ENCODE assay signal across 23 mouse cellular contexts in genomic region chr5:37775681-37776080, GRCm38 (mm10). TPM values are rescaled to one million over a fixed set of nuclear protein-coding genes. Genes with fewer than 3 reads are reported as not detected.
DNase-seq lines count a peak whose midpoint lies in the region; ATAC-seq and TF ChIP-seq lines count a peak whose summit lies in the region.
"Had no signal": no experiment of that assay in that cellular context is flagged by ENCODE, and none has a peak within 500 bp of the region (broad histone marks: within the 10 kb centered on the region; RNA-seq: fewer than 3 reads in every experiment).

No protein-coding gene starts in this region.

- H3K9me3 ChIP-seq in lung, postnatal 0 days (ENCODE audit: low read length), result no peaks in the 10 kb centered on the region
- no peaks in the 10 kb centered on the region for H3K9me3 ChIP-seq in ES-Bruce4 (replicated peaks; ENCODE audit: control insufficient read depth, insufficient read depth, low read length, poor library complexity, severe bottlenecking)
- H3K9me3 ChIP-seq: forebrain, embryonic 15.5 days; heart, embryonic 10.5 days; limb, embryonic 15.5 days; liver, embryonic 15.5 days had no signal

- no peak for ATAC-seq in lung, postnatal 0 days
- ATAC-seq: forebrain, embryonic 15.5 days had no signal

- no peaks in the 10 kb centered on the region for H3K27me3 ChIP-seq in heart, adult 2 months (ENCODE audit: control insufficient read depth, insufficient read depth, low read length)
- H3K27me3 ChIP-seq in lung, postnatal 0 days (replicated peaks; ENCODE audit: insufficient read depth, low read length), result no peaks in the 10 kb centered on the region
- H3K27me3 ChIP-seq in ES-Bruce4 (ENCODE audit: control insufficient read depth, insufficient read depth, low read length, poor library complexity, severe bottlenecking), result no peaks in the 10 kb centered on the region
- H3K27me3 ChIP-seq: embryonic facial prominence, embryonic 13.5 days; liver, embryonic 15.5 days had no signal

- intact Hi-C loops in heart, adult 2 months (cut with DNase I), result no loop called here
- intact Hi-C loops in heart, postnatal 14 days (cut with DNase I), result no loop called here

- TF ChIP-seq CTCF in heart, adult 2 months (IDR thresholded peaks at IDR 0.05), result peak; percentile 7; the same call in 1 of the 2 replicates
- TF ChIP-seq CTCF in lung, postnatal 0 days (IDR thresholded peaks at IDR 0.05), result peak; percentile 17; the same call in 1 of the 2 replicates
- TF ChIP-seq CTCF in ES-Bruce4 (IDR thresholded peaks at IDR 0.05; ENCODE audit: low read depth, low read length), result peak; percentile 7
- peak; percentile 13; the same call in 1 of the 2 replicates for TF ChIP-seq CTCF in cortical plate, adult 2 months (IDR thresholded peaks at IDR 0.05; ENCODE audit: extremely low read depth, insufficient read depth, low read length)

- H3K36me3 ChIP-seq in heart, adult 2 months (ENCODE audit: control insufficient read depth, insufficient read depth, low read length), result no peaks in the 10 kb centered on the region
- no peaks in the 10 kb centered on the region for H3K36me3 ChIP-seq in lung, postnatal 0 days (ENCODE audit: insufficient read depth, low read length)
- no peaks in the 10 kb centered on the region for H3K36me3 ChIP-seq in ES-Bruce4 (ENCODE audit: control insufficient read depth, insufficient read depth, low read length, poor library complexity, severe bottlenecking)
- H3K36me3 ChIP-seq: embryonic facial prominence, embryonic 13.5 days; forebrain, embryonic 15.5 days; heart, embryonic 10.5 days; limb, embryonic 15.5 days; liver, embryonic 15.5 days had no signal

- TF ChIP-seq EP300 in heart, adult 2 months (IDR thresholded peaks at IDR 0.05; ENCODE audit: insufficient read depth, low read depth, low read length), result no peak
- TF ChIP-seq EP300 in lung, postnatal 0 days (IDR thresholded peaks at IDR 0.05), result no peak
- TF ChIP-seq EP300 in ES-Bruce4 (IDR thresholded peaks at IDR 0.05; ENCODE audit: insufficient read depth, low read depth, low read length), result no peak

- H3K4me1 ChIP-seq in heart, adult 2 months (ENCODE audit: control insufficient read depth, insufficient read depth, low read length), result no peaks in the 10 kb centered on the region
- H3K4me1 ChIP-seq in lung, postnatal 0 days (ENCODE audit: insufficient read depth, low read depth, low read length), result no peaks in the 10 kb centered on the region
- no peaks in the 10 kb centered on the region for H3K4me1 ChIP-seq in ES-Bruce4 (ENCODE audit: control insufficient read depth, insufficient read depth, low read length)
- H3K4me1 ChIP-seq in cortical plate, adult 2 months (ENCODE audit: control insufficient read depth, insufficient read depth, low read length), result no peaks in the 10 kb centered on the region
- H3K4me1 ChIP-seq: forebrain, embryonic 15.5 days; limb, embryonic 15.5 days; liver, embryonic 15.5 days had no signal

- no peak overlapping the region for H3K4me2 ChIP-seq in lung, postnatal 0 days (replicated peaks; ENCODE audit: low read depth, low read length)
- H3K4me2 ChIP-seq: embryonic facial prominence, embryonic 13.5 days; forebrain, embryonic 15.5 days; hindbrain, embryonic 14.5 days; limb, embryonic 15.5 days; liver, embryonic 15.5 days had no signal

- H3K27ac ChIP-seq in heart, adult 2 months, result no peak overlapping the region
- no peak overlapping the region for H3K27ac ChIP-seq in lung, postnatal 0 days (ENCODE audit: low read length)
- H3K27ac ChIP-seq in ES-Bruce4 (ENCODE audit: insufficient read depth, low read length), result no peak overlapping the region
- H3K27ac ChIP-seq in cortical plate, adult 2 months (ENCODE audit: insufficient read depth, low read length), result no peak overlapping the region
- H3K27ac ChIP-seq: forebrain, embryonic 15.5 days; heart, embryonic 10.5 days; hindbrain, embryonic 14.5 days; limb, embryonic 15.5 days; liver, embryonic 15.5 days had no signal

- no peak for DNase-seq in heart, adult 2 months
- DNase-seq in heart, postnatal 14 days, result no peak
- no peak for DNase-seq in lung, postnatal 0 days (ENCODE audit: low spot score)
- no peak for DNase-seq in lung, postnatal 36 days
- DNase-seq in frontal cortex, postnatal 10 days (ENCODE audit: low spot score in 2 of 2), result no peak
- DNase-seq: adrenal gland, postnatal 14 days; cerebellum, adult 11-12 months; cerebellum, postnatal 36 days; gastrocnemius, postnatal 36 days; kidney, adult 18-20 months; kidney, postnatal 10 days; lung, postnatal 10 days; right cerebral cortex, postnatal 4 days had no signal

- no peak overlapping the region for H3K9ac ChIP-seq in heart, adult 2 months (ENCODE audit: low read depth, low read length)
- no peak overlapping the region for H3K9ac ChIP-seq in lung, postnatal 0 days (replicated peaks; ENCODE audit: low read depth)
- H3K9ac ChIP-seq in ES-Bruce4 (ENCODE audit: low read depth, poor library complexity, severe bottlenecking), result no peak overlapping the region
- H3K9ac ChIP-seq: embryonic facial prominence, embryonic 13.5 days; forebrain, embryonic 15.5 days; hindbrain, embryonic 14.5 days; limb, embryonic 15.5 days; liver, embryonic 15.5 days had no signal

- no peaks in the 10 kb centered on the region for H3K79me2 ChIP-seq in heart, adult 2 months (replicated peaks; ENCODE audit: control insufficient read depth, insufficient read depth, low read length)

- TF ChIP-seq POLR2A in heart, adult 2 months (IDR thresholded peaks at IDR 0.05; ENCODE audit: insufficient read depth, low read depth, low read length), result no peak
- TF ChIP-seq POLR2A in ES-Bruce4 (IDR thresholded peaks at IDR 0.05; ENCODE audit: insufficient read depth, low read length), result no peak
- TF ChIP-seq POLR2A in cortical plate, adult 2 months (IDR thresholded peaks at IDR 0.05; ENCODE audit: extremely low read depth, insufficient read depth, low read length), result no peak

- H3K4me3 ChIP-seq in heart, adult 2 months, result no peak overlapping the region
- no peak overlapping the region for H3K4me3 ChIP-seq in lung, postnatal 0 days (ENCODE audit: low read depth, low read length)
- H3K4me3 ChIP-seq in ES-Bruce4 (ENCODE audit: low read depth, low read length), result no peak overlapping the region
- H3K4me3 ChIP-seq in cortical plate, adult 2 months (ENCODE audit: insufficient read depth, low read length), result no peak overlapping the region
- H3K4me3 ChIP-seq: embryonic facial prominence, embryonic 13.5 days; forebrain, embryonic 15.5 days; heart, embryonic 10.5 days; limb, embryonic 15.5 days; liver, embryonic 15.5 days had no signal

- 44% methylated on average over 5 of the region's 5 CpGs for WGBS in heart, adult 2 months
- WGBS in lung, postnatal 0 days, result 47% methylated on average over 5 of the region's 5 CpGs

RNA-seq across cellular contexts. Expression of gene Cytl1, which starts 40.4 kb away (rescaled TPM):
- 10 to 100 TPM; 24.1 to 29.6 TPM for total RNA-seq in heart, adult 2 months (2021)
- polyA plus RNA-seq in heart, adult 2 months (2012; rRNA removed), result 67.4 and 72.0 TPM in 2 replicates
- total RNA-seq in heart, postnatal 14 days (2021), result 10 to 100 TPM; 14.4 to 20.2 TPM
- 5.7 and 5.8 TPM in 2 replicates for polyA plus RNA-seq in lung, postnatal 0 days (2015; fragmentation: Nextera tagmentation; extraction: Ambion mirVana)
- polyA plus RNA-seq in ES-Bruce4 (2011; ENCODE audit: insufficient read depth, insufficient read length, low read depth, missing spikeins), result not detected in 2 replicates
- 1.2 and 2.1 TPM in 2 replicates for polyA plus RNA-seq in cortical plate, adult 2 months (2012; rRNA removed)
- polyA plus RNA-seq: C2C12; forebrain, embryonic 15.5 days had no signal

RNA-seq across cellular contexts. Expression of gene Msx1, which starts 48.7 kb away (rescaled TPM):
- 1 to 10 TPM; 2.3 to 3.1 TPM for total RNA-seq in heart, adult 2 months (2021)
- polyA plus RNA-seq in heart, adult 2 months (2012; rRNA removed), result 3.7 TPM in 2 replicates
- total RNA-seq in heart, postnatal 14 days (2021), result 1 to 10 TPM; 4.6 to 5.6 TPM
- 2.2 and 3.4 TPM in 2 replicates for polyA plus RNA-seq in lung, postnatal 0 days (2015; fragmentation: Nextera tagmentation; extraction: Ambion mirVana)
- polyA plus RNA-seq in ES-Bruce4 (2011; ENCODE audit: insufficient read depth, insufficient read length, low read depth, missing spikeins), result 0.68 and 0.72 TPM in 2 replicates
- polyA plus RNA-seq in cortical plate, adult 2 months (2012; rRNA removed), result 4.5 and 5.5 TPM in 2 replicates

RNA-seq across cellular contexts. Expression of gene Stk32b, which starts 58.7 kb away (rescaled TPM):
- under 1 TPM; 0.29 to 0.45 TPM for total RNA-seq in heart, adult 2 months (2021)
- polyA plus RNA-seq in heart, adult 2 months (2012; rRNA removed), result 0.88 and 1.1 TPM in 2 replicates
- total RNA-seq in heart, postnatal 14 days (2021), result under 1 TPM; 0.15 to 0.38 TPM
- 0.05 TPM in 1 of 2 replicates, not detected in the other for polyA plus RNA-seq in lung, postnatal 0 days (2015; fragmentation: Nextera tagmentation; extraction: Ambion mirVana)
- 0.26 and 0.40 TPM in 2 replicates for polyA plus RNA-seq in ES-Bruce4 (2011; ENCODE audit: insufficient read depth, insufficient read length, low read depth, missing spikeins)
- 0.88 and 1.0 TPM in 2 replicates for polyA plus RNA-seq in cortical plate, adult 2 months (2012; rRNA removed)
- total RNA-seq: gastrocnemius, postnatal 36 days had no signal
- polyA plus RNA-seq: C2C12; thymus, postnatal 0 days had no signal

Comparison
In these comparisons a context has a peak if more than half of its experiments do, and no peak if none do; other contexts are left out.
1. RNA of gene Cytl1, which starts 40.4 kb away (polyA plus RNA-seq): 67.4 to 72.0 TPM in heart, adult 2 months; 5.7 to 5.8 TPM in lung, postnatal 0 days, 1.2 to 2.1 TPM in cortical plate, adult 2 months and not detected in ES-Bruce4; every median in the first group is over 10 times any median in the second.
2. Peak in every context shown above with its lines, with median percentiles within 50 percentile points of each other: CTCF ChIP-seq.